Mouse (Mus musculus) 3134 (cell line): Measurements from ENCODE around the gene Agpat3.

Experiments
- DNase-seq: peaks from one replicate; pipeline ENCODE4 v3.0.0-alpha.2; 2011; ENCODE audit warnings: low spot score; ENCODE audit not compliant: insufficient read length; ENCODE audit errors: extremely low read depth

Agpat3 gene

DNA sequence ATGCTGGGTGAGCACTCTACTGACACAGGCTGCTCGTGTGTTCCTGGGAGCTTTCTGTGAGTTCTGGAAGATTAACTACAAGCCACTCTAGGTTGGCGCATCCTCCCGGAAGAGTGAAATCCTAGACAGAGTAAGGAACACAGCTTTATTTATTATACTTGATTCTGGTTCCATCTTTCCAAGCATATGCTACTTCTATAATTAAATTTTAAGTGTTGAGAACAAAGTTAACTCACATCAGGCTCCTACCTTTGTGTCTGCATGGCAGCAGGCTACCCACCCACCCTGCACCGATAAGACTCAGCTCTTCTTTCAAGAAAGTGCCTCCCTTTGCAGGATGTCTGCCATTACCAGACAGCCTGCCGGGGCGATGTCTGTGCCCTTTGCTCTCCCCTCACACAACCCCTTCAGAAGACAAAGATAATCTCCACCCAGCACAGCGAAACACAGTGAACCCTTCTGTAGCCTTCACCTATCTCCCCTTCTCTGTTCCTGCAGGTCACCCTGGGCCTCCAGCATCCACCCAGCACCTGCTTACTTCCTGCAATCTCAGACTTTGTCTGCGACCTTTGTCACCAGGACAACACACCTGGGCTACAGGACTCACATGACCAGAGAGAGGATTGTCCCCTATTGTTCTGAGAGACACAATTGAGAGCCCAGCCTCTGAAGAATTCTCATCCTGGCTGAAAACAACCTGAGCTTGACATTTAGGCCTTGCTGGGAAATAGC lies 26.2 kb downstream of the Agpat3 start:
- DNase-seq, result no peak

DNA sequence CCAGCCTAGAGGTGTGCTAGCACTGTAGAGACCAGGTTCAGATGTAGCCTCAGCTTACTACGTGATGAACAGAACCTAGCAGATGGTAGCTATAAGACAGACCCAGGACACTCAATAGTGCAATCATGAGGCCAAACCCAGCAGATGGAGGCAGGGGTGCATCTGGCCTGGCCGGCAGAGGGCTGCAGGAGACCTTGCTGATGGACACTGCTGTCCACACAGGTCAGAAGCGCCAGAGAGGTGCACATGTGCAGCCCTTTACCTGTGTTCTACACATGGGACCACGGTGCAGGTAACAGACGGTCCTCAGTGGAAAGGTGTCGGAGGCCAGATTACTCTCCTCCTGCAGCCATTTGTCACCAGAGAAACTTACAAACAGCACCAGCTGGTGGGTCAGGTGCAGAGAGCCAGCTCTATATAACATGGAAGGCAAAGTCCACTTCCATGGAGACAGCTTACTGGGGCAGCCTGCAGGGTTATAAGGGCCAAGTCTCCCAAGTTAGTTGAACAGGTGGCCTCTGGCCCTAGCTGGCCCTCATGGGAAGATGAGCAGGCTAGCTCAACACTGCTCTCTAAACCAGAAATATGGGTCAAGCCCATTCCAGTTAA lies 27.6 kb downstream of the Agpat3 start:
- no peak for DNase-seq

DNA sequence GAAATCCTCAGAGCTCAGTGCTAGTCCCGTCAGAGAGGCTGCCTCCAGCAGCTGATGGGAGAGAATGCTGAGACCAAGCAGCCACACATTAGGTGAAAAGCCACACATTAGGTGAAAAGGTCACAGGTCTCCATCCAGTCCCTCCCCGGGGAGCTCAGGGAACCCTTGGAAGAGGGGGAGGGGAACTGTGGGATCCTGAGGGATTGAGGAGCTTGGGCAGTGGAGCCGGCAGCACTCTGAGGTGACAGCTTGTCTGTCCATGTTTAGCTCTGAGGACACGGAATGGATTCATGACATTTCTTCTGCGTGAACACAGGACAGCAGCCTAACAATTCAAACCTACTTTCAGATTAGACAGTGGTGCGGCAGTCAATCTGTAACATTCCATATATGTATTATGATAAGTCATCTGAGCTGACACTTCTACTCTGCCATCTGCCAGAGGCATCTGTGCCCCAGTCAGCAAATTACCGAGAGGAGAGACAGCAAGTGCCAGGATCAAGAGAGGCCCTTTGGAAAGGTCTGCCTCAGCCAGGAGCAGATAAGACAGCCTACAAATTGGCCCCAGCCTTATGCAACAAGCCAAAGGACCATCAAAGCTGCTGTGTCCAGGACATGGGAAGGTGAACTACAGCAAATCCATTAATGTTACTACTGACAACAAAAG lies 28.9 kb downstream of the Agpat3 start:
- DNase-seq, result no peak

DNA sequence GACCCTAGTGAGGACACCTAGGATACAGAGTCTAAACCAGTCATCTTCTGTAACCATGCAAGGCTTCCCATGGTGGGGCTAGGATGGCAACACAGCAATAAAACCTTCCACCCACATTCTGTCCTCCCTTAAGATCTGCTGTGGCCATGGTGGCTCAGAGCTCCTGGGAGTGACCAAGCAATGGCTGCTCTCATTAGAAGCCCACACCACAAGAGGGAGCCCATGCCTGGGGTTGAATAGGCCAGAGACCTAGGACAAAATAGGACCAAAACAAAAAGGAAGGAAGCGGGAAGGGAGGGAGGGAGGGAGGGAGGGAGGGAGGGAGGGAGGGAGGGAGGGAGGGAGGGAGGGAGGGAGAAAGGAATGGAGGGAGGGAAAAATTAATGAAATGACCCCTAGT lies 29.5 kb downstream of the Agpat3 start:
- DNase-seq, result no peak

DNA sequence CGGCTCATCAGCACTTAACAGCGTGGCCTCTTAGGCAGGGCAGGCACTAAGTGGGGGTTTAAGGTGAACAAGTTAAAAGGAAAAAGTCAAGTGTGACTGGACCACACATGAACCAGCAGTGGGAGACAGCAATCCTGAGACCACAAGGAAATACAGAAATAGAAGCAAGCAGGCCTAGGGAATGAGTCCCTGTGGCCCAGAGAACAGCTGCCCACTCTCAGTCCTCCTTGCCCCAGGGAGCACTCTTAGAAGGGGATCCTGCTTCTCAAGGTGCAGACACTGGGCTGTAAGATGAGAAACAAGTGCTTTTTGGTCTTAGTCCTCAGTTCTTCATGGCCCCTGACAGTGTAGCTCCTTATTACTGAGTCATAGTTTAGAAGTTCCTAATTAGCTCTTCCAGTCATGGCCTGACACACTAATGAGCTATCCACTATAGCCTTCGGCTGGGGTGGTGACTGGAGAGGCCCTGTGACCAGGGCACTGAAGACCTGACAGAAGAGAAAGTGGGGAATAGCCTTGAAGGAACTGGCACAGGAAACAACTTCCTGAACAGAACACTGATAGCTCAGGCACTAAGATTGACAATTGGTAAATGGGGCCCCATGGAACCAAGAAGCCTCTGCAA lies 31.0 kb downstream of the Agpat3 start:
- DNase-seq, result no peak

DNA sequence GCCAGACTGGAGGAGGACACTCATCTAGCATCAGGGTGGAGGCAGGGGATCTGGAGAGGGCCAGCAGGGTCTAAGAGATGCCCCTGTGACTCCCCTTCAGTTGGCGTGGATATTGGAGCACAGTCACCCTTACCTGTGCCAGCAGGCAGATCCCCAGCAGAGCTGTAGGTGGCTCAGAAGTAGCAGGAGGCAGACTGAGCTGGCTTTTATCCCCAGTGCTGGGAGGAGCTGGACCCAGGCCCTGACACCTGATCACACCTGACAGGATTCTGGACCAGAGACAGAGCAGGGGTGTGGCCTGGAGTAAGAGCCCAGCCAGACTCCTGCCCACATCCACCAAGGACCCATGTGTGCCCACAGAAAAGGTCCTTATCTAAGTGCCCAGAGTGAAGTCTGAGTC lies 31.8 kb downstream of the Agpat3 start:
- no peak for DNase-seq

DNA sequence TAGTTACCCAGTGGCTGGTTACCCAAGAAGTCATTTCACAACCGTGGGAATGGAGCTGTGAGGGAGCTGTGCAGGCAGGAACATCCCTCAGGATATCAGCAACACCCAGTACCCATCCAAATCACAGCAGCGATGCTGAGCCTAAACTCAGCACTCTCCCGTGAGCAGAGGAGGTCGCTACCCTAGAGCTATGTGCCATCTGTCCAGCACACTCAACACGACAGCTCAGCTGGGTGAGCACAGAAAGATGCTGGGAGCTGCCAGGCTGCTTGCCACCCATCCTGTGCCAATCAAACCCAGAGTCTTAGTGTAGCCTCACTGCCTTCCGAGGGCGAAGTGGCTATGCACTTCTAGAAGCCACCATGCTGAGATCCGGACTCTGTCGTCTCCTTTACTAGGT lies 32.3 kb downstream of the Agpat3 start:
- no peak for DNase-seq

DNA sequence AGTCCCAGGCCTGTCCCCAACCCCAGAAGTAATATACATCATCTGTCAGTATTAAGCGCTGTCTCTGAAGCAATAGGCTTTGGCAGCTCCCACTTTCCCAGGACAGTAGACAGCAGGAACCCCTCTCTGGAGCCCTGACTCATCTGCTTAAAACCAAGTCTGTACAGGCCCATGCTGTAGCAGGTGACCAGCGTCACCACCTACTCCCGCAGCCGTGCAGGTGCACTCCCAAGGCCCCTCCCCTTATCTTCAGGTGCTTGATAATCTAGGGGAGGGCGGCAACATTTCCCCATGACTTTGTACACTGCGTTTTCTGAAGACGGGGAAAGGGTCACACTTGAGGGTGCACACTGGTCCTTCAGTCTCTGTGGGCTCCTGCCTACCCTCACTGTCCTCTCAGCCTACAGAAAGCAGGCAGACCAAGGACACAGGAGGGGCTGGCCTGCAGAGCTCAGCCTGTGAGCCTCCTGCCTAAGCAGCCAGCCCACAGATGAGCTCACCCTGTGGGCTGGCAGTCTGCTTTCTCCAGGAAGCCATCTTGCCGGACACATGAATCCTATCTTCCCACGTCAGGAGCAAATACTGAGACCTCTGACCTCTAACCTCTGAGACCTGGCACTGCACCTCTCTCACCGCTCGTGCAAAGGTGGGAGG lies 34.9 kb downstream of the Agpat3 start:
- DNase-seq, result no peak

DNA sequence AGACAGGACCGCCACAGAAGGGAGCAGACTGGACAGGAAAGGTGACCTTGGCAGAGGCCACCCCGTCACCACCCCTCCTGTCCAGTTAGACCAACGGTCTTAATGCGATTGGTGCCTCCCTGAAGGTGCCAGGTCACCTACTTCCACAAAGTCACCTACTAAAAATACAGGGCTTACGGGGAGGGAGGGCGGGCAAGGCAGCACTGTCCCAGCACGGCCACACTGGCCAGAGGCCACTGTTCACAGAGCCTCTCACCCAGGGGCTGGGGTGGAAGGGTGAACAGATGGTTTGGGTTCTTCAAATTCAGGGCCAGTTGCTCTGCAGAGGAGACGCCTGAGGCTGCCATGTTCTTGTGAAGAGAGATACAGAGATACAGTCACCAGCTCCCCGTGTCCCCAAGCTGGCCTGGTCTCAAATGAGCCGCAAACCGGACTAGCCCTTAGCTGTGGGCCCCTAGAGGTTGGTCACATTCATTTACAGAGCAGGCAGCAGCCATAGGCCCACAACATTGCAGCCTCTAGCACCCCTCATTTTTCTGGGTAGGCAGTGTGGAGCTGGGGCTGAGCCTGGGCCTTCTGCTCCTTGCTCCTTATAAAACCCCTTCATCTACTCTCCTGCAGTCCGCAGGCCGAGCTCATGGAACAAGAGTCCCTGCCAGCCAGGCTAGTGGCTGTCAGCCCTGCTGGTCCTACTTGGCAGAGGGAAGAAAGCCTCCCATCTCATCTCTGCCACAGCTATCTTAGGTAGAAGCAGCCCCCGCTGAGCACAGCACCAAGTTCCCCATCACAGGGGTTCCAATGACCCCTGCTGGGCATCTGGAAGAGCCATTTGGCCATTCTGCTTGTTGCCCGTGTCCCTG lies 35.8 kb downstream of the Agpat3 start:
- DNase-seq, result no peak

DNA sequence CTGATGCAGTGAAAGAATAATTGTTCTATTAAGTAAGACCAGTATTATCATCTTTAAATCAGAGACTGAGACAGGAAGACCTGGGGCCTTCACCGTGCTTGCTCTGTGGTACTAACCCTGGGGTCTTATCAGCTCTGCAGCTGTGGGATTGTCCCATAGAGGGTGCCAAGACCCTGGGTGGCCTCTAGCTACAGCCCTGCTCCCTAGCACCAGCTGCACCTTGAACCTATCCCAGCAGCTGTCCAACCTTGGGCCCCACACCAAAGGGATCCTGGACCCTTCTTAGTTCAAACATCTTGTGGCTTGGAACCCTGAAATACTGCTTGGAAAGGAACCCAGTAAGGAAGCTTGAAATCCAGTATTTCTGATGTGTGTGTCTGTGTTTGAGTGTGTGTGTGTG lies 37.1 kb downstream of the Agpat3 start:
- DNase-seq, result no peak

DNA sequence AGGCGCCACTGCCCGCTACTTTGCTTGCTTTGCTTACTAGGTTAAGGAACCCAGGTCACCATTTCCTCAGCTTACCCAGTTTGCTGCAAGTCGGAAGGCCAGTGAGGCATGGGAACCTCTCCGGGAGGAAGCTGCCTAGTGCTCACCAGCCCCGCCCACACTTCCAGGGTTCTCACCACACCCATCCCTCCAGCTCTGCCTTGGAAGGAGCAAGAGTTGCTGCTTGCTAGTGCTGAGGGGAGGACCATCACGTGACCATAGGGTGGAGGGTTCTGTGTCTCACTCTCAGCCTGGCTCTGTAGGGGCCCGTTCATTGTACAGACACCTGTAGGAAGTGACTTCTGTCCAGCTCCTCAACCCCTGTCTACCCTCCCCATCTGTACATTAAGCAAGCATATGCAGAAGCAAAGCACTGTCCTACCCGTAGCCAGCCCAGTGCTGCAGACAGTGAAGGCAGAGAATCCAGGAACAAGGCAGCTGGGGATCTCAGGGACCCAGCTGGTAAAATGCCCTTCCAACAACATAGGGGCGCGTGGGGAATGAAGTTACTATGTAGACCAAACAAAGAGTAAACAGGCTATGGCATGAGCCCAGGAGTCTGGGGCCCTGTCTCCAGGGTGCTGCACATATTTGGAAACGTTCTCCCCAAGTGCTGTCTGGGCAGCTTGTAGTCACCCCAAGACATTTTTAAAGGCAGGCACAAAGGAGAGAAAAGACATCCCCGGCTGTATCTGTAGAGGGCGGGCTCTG lies 40.2 kb downstream of the Agpat3 start:
- DNase-seq, result no peak

DNA sequence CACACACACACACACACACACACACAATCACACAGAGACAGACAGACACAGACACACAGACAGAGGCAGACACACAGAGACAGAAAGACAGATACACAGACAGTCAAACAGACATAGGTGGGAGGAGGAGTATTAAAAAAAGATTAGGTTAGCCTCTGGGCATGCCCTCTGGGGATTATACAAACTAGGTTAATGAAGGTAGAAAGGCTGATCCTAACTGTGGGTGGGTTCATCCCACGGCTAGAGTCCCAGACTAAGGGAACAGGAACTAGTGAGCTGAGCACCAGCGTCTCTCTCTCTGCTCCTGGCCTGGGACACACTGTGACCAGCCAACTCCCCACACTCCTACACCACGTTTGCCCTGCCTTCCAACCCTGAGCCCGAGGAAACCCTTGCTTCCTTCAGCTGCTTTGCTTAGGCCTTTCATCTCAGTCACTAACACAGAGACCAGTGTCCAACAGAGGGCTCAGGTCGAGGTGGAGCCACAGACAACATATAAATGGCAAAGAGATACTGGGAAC lies 41.5 kb downstream of the Agpat3 start:
- no peak for DNase-seq

DNA sequence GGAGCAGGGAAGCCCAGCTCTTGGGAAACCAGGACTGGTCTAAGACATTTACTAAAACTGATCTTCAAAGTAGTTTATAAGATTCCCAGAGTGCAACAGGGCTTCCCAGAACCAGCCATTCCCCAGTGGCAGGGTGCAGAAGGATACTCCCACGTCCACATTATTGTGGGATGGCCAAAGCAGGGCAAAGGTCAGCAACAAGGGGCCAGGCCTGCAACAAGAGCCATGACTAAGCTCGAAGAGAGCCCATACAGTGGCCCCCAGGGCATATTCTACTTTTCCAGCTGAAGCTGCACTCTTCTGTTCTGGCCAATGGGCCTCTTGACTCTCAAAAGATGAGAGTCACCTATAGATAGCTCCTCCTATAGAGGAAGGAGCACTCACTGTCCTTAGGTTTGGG lies 43.7 kb downstream of the Agpat3 start:
- no peak for DNase-seq

DNA sequence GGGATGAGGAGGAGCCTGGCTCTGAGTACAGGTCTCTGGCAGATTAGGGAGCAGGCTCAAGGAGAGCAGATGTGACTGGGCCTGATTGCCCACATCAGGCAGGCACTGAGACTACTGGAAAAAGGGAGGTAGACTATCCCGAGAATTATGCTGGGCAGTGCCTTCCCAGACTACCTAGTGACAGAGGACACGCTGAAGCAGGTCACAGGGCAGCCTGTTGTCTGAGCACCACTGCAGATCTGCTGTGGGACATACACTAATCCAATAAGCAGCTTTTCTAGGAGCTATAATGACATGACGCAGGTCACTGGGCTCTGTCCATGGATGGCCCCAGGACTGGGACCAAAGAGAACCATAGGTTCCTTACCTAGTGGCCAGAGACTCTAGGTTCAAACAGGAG lies 44.9 kb downstream of the Agpat3 start:
- DNase-seq, result no peak

DNA sequence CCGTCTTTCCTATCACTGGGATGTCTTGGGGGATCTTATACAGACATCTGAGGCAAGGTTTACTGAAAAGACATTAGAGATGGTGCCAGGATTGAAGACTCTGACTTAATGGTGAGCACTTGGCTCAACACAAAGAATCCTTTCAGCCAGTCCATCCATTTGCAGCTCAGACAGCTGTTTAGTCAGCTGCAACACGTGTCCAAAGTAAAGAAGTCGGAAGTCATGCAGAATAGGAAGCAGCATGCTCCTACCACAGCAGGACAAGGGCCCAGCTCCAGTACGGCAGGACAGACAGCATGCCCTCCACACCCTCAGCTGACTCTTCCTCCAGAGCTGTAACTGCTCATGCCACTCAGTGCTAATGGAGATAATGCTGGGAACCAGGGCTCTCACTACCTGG lies 46.3 kb downstream of the Agpat3 start:
- no peak for DNase-seq

DNA sequence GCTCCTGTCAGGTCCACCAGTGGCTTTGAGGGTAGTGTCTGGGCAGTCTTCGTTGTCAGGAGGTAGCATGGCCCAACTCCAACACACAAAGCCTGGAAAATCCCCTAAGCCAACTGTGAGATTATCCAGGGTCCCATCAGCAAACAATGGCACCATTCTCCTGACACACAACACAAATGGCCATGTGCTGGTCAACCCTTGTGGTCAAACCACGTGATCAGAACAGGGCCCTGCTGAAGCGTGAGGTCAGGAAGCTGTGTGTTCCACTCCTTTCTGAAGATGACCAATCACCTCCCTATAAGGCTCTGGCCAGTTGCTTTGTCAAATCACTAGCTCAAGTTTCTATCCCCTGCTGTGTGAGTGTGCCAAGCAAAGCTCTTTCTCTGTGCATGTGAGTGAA lies 47.3 kb downstream of the Agpat3 start:
- DNase-seq, result peak; percentile 54

DNA sequence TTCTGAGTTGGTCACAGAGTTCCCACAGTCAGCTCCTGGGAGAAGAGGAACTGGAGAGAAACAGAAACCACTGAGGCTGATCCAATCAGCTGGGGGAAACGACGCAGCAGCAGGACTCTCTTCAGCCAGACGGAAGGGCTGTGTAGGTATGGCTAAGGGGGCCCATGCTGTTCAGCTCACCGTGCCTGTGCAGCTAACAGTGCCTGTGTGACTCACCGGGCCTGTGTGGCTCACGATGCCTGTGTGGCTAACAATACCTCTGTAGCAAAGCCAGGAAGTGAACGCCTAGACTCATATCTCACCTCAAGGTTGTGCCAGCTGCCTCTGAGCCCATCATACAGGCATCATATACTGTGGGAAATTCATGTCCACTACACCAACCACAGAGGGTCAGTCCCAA lies 48.6 kb downstream of the Agpat3 start:
- DNase-seq, result no peak

DNA sequence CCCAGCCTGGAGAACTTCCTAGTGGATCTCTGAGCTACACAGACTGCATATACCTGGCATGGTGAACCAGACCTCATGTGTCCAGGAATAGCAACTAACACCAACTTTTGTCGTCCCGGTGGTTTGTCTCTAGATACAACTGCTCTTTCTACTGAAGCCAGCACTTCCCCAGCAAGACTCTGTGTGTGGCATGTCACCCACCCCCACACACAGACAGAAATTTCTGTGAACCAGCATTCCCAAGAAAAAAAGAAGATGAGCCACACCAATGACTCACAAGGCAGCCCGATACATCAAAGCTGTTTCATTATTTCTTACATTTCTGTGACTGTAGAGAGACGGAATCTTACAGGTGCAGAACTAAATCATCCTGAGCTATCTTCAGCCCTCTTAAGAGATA lies 52.2 kb downstream of the Agpat3 start:
- no peak for DNase-seq
